Mouse (Mus musculus) MEL (cell line): ENCODE data around the gene Lrpprc. TPM values are rescaled to one million over a fixed set of nuclear protein-coding genes. Genes with fewer than 3 reads are reported as not detected.

Experiments used
- DNase-seq: peaks from one replicate; pipeline ENCODE4 v3.0.0; 2011; ENCODE audit warnings: low read depth, low spot score
- H3K27ac ChIP-seq: 2 replicates; pipeline ENCODE4 v1.5.1; 2012; ENCODE audit warnings: low read depth, mild to moderate bottlenecking, control low read depth, low read length, moderate library complexity; ENCODE audit not compliant: control insufficient read depth
- H3K27me3 ChIP-seq, 2 experiments: fragments of 150-350 bp in 1 of 2; sonication (generic) in 1 of 2; 2 replicates each; pipeline ENCODE4 v1.6.1; 2012; ENCODE audit warnings: low read length in 2 of 2, mild to moderate bottlenecking in 2 of 2, improper control_type of control experiment in 1 of 2, moderate library complexity in 1 of 2; ENCODE audit not compliant: insufficient read depth in 2 of 2, control insufficient read depth in 1 of 2
- H3K36me3 ChIP-seq, 2 experiments: 2 replicates each; pipeline ENCODE4 v1.6.1; 2012 to 2014; ENCODE audit warnings: low read length in 2 of 2, improper control_type of control experiment in 1 of 2, inconsistent platforms in 1 of 2, mild to moderate bottlenecking in 1 of 2; ENCODE audit not compliant: insufficient read depth in 2 of 2, control insufficient read depth in 1 of 2
- H3K4me1 ChIP-seq, 2 experiments: fragments of 150-350 bp in 1 of 2; sonication (generic) in 1 of 2; 2 replicates each; pipeline ENCODE4 v1.6.1; 2012; ENCODE audit warnings: low read length in 2 of 2, improper control_type of control experiment in 1 of 2, mild to moderate bottlenecking in 1 of 2; ENCODE audit not compliant: insufficient read depth in 2 of 2, control insufficient read depth in 1 of 2
- H3K4me3 ChIP-seq, 2 experiments: fragments of 150-350 bp in 1 of 2; sonication (generic) in 1 of 2; 2 replicates each; pipeline ENCODE4 v1.5.1; 2012; ENCODE audit warnings: low read depth in 2 of 2, low read length in 2 of 2, mild to moderate bottlenecking in 2 of 2, moderate library complexity in 2 of 2, control low read depth in 1 of 2, improper control_type of control experiment in 1 of 2; ENCODE audit not compliant: control insufficient read depth in 1 of 2, insufficient read depth in 1 of 2
- H3K79me2 ChIP-seq: 2 replicates; pipeline ENCODE4 v1.6.1; 2012; ENCODE audit warnings: mild to moderate bottlenecking, low read length, moderate library complexity; ENCODE audit not compliant: control insufficient read depth, poor library complexity, insufficient read depth
- H3K9ac ChIP-seq: 2 replicates; pipeline ENCODE4 v1.6.1; 2012; ENCODE audit warnings: low read depth, mild to moderate bottlenecking, control low read depth, low read length, moderate library complexity; ENCODE audit not compliant: control insufficient read depth, poor library complexity, severe bottlenecking
- H3K9me3 ChIP-seq: fragments of 150-350 bp; sonication (generic); replicated peaks from 2 replicates; pipeline ENCODE4 v1.6.1; 2012; ENCODE audit warnings: mild to moderate bottlenecking, low read length, improper control_type of control experiment, moderate library complexity; ENCODE audit not compliant: insufficient read depth
- CHD1 ChIP-seq: IDR thresholded peaks from 2 replicates; pipeline ENCODE4 v1.6.1; 2012; ENCODE audit warnings: low read depth, mild to moderate bottlenecking, inconsistent platforms, low read length, improper control_type of control experiment
- CHD2 ChIP-seq: IDR thresholded peaks from 2 replicates; pipeline ENCODE4 v1.6.1; 2011; ENCODE audit warnings: low read length, improper control_type of control experiment
- ELF1 ChIP-seq: IDR thresholded peaks from 2 replicates; pipeline ENCODE4 v1.6.1; 2014; ENCODE audit warnings: low read depth, mild to moderate bottlenecking, inconsistent platforms, low read length, improper control_type of control experiment, moderate library complexity
- EP300 ChIP-seq, 2 experiments: IDR thresholded peaks; 2 replicates each; pipeline ENCODE4 v1.6.1; 2011; ENCODE audit warnings: improper control_type of control experiment in 2 of 2, low read length in 2 of 2, low read depth in 1 of 2, mild to moderate bottlenecking in 1 of 2
- ETS1 ChIP-seq: IDR thresholded peaks from 2 replicates; pipeline ENCODE4 v1.6.1; 2012; ENCODE audit warnings: low read depth, mild to moderate bottlenecking, inconsistent platforms, low read length, improper control_type of control experiment, moderate library complexity
- GABPA ChIP-seq: IDR thresholded peaks from 2 replicates; pipeline ENCODE4 v1.6.1; 2012; ENCODE audit warnings: low read depth, mild to moderate bottlenecking, inconsistent platforms, low read length, improper control_type of control experiment, moderate library complexity
- HCFC1 ChIP-seq: IDR thresholded peaks from 2 replicates; pipeline ENCODE4 v1.6.1; 2012; ENCODE audit warnings: low read depth, mild to moderate bottlenecking, inconsistent platforms, low read length, improper control_type of control experiment, moderate library complexity
- JUND ChIP-seq: IDR thresholded peaks from 2 replicates; pipeline ENCODE4 v1.6.1; 2011; ENCODE audit warnings: low read depth, mild to moderate bottlenecking, improper control_type of control experiment, low read length
- KAT2A ChIP-seq: conservative IDR thresholded peaks from 2 replicates; pipeline ENCODE4 v1.6.1; 2012; ENCODE audit warnings: low read depth, low read length, improper control_type of control experiment, inconsistent platforms
- MAFK ChIP-seq: IDR thresholded peaks from 2 replicates; pipeline ENCODE4 v1.6.1; 2011; ENCODE audit warnings: low read depth, mild to moderate bottlenecking, low read length, improper control_type of control experiment, borderline replicate concordance
- MAX ChIP-seq: IDR thresholded peaks from 2 replicates; pipeline ENCODE4 v1.6.1; 2011; ENCODE audit warnings: low read length, improper control_type of control experiment
- NRF1 ChIP-seq: IDR thresholded peaks from 2 replicates; pipeline ENCODE4 v1.6.1; 2014; ENCODE audit warnings: low read depth, mild to moderate bottlenecking, inconsistent platforms, low read length, improper control_type of control experiment, moderate library complexity; ENCODE audit not compliant: poor library complexity, insufficient read depth, severe bottlenecking
- POLR2A ChIP-seq, 2 experiments: IDR thresholded peaks; 2 replicates each; pipeline ENCODE4 v1.6.1; 2011 to 2012; ENCODE audit warnings: low read length in 2 of 2, mild to moderate bottlenecking in 2 of 2, control low read depth in 1 of 2, improper control_type of control experiment in 1 of 2, low read depth in 1 of 2, moderate library complexity in 1 of 2; ENCODE audit not compliant: control insufficient read depth in 1 of 2, insufficient read depth in 1 of 2, poor library complexity in 1 of 2
- POLR2AphosphoS5 ChIP-seq: IDR thresholded peaks from 2 replicates; pipeline ENCODE4 v1.6.1; 2012; ENCODE audit warnings: low read depth, borderline replicate concordance, mild to moderate bottlenecking, inconsistent platforms, low read length, moderate library complexity, mixed read lengths
- SIN3A ChIP-seq: IDR thresholded peaks from 2 replicates; pipeline ENCODE4 v1.6.1; 2012; ENCODE audit warnings: low read length, improper control_type of control experiment, inconsistent platforms
- SMC3 ChIP-seq: IDR thresholded peaks from 2 replicates; pipeline ENCODE4 v1.6.1; 2011; ENCODE audit warnings: low read depth, low read length, improper control_type of control experiment
- TAL1 ChIP-seq: IDR thresholded peaks from 2 replicates; pipeline ENCODE4 v1.6.1; 2012; ENCODE audit warnings: mild to moderate bottlenecking, inconsistent platforms, low read length, moderate library complexity, mixed read lengths
- TBP ChIP-seq: IDR thresholded peaks from 2 replicates; pipeline ENCODE4 v1.8.0; 2011; ENCODE audit warnings: low read depth, low read length, improper control_type of control experiment
- TCF12 ChIP-seq: IDR thresholded peaks from 2 replicates; pipeline ENCODE4 v1.6.1; 2014; ENCODE audit warnings: low read depth, mild to moderate bottlenecking, inconsistent platforms, low read length, improper control_type of control experiment, moderate library complexity
- UBTF ChIP-seq: IDR thresholded peaks from 2 replicates; pipeline ENCODE4 v1.6.1; 2012; ENCODE audit warnings: low read depth, mild to moderate bottlenecking, inconsistent platforms, low read length, improper control_type of control experiment, moderate library complexity, borderline replicate concordance; ENCODE audit not compliant: insufficient read depth
- USF1 ChIP-seq: IDR thresholded peaks from 2 replicates; pipeline ENCODE4 v1.6.1; 2014; ENCODE audit warnings: low read depth, mild to moderate bottlenecking, inconsistent platforms, low read length, improper control_type of control experiment, moderate library complexity
- USF2 ChIP-seq, 2 experiments: IDR thresholded peaks; 2 replicates each; pipeline ENCODE4 v1.6.1; 2011 to 2012; ENCODE audit warnings: improper control_type of control experiment in 2 of 2, low read length in 2 of 2, borderline replicate concordance in 1 of 2, inconsistent platforms in 1 of 2, low read depth in 1 of 2, mild to moderate bottlenecking in 1 of 2; ENCODE audit not compliant: insufficient read depth in 1 of 2
- ZC3H11A ChIP-seq: IDR thresholded peaks from 2 replicates; pipeline ENCODE4 v1.6.1; 2012; ENCODE audit warnings: low read depth, mild to moderate bottlenecking, inconsistent platforms, low read length, improper control_type of control experiment
- ZKSCAN1 ChIP-seq: IDR thresholded peaks from 2 replicates; pipeline ENCODE4 v1.6.1; 2012; ENCODE audit warnings: low read depth, mild to moderate bottlenecking, inconsistent platforms, low read length, improper control_type of control experiment, moderate library complexity
- ZMIZ1 ChIP-seq: IDR thresholded peaks from 2 replicates; pipeline ENCODE4 v1.6.1; 2012; ENCODE audit warnings: low read depth, mild to moderate bottlenecking, inconsistent platforms, low read length, improper control_type of control experiment, moderate library complexity
- ZNF384 ChIP-seq: IDR thresholded peaks from 2 replicates; pipeline ENCODE4 v1.6.1; 2012; ENCODE audit warnings: low read depth, mild to moderate bottlenecking, inconsistent platforms, low read length, improper control_type of control experiment
- polyA plus RNA-seq, 2 experiments: library from polyadenylated mRNA; stranded (reverse) in 1 of 2; unstranded in 1 of 2; fragments of >175 nt in 1 of 2; fragments of >200 nt in 1 of 2; gene quantifications; 2 replicates each; pipeline versions ENCODE4 v1.2.1 to v1.2.4; 2012; ENCODE audit warnings: low replicate concordance in 2 of 2, low read depth in 1 of 2; ENCODE audit not compliant: insufficient read length in 2 of 2, insufficient read depth in 1 of 2, missing spikeins in 1 of 2
- total RNA-seq: library from RNA; depleted of rRNA; stranded (reverse); fragments of 300-350 nt; gene quantifications from 2 replicates; pipeline ENCODE4 v1.2.3, GENCODE M21; 2012

Lrpprc gene
- total and polyA plus RNA-seq, 3 experiments: 82.6 to 204 (median 99.1) TPM

GRCm38 (mm10) chr17:84681670-84682069 is 108.9 kb downstream of the Lrpprc start:
- Histone ChIP-seq H3K36me3 (no peaks in the 10 kb centered on the region), H3K9me3 (no peaks in the 10 kb centered on the region), H3K27me3 (peaks cover 0 to 4% of the 10 kb centered on the region in 2 experiments; a peak in 2 of 4 replicates), H3K79me2 (no peaks in the 10 kb centered on the region), H3K4me1 (no peaks in the 10 kb centered on the region), H3K27ac (no peak overlapping the region), H3K4me3 (no peak overlapping the region), H3K9ac (no peak overlapping the region)
- TF ChIP-seq POLR2A (IDR thresholded peaks at IDR 0.05; ENCODE audit: control insufficient read depth in 1 of 2, insufficient read depth in 1 of 2, low read depth in 1 of 2, low read length in 2 of 2, poor library complexity in 1 of 2) (no peak), SIN3A (no peak), ETS1 (no peak), SMC3 (no peak), ZNF384 (no peak), ELF1 (no peak), CHD2 (no peak), MAFK (no peak), ZKSCAN1 (no peak), KAT2A (no peak), MAX (no peak), USF1 (no peak), TAL1 (no peak), UBTF (no peak), NRF1 (no peak), POLR2AphosphoS5 (no peak)
- no peak for DNase-seq

GRCm38 (mm10) chr17:84677595-84677994 is 113.0 kb downstream of the Lrpprc start:
- H3K27me3 ChIP-seq: no peaks in the 10 kb centered on the region; a peak in 1 of 4 replicates

GRCm38 (mm10) chr17:84675951-84676366 is 114.6 kb downstream of the Lrpprc start, which contains the start of gene Abcg8:
Gene Abcg8 (plus strand): TSS chr17:84676302.
- no peak within 1 kb of the TSS for H3K9ac ChIP-seq
- H3K27ac ChIP-seq: no peak within 1 kb of the TSS
- H3K79me2 ChIP-seq: no peaks in the 10 kb centered on the region
- H3K27me3 ChIP-seq: no peaks in the 10 kb centered on the region; a peak in 1 of 4 replicates
- H3K4me1 ChIP-seq: no peaks in the 10 kb centered on the region
- no peak within 1 kb of the TSS for H3K4me3 ChIP-seq
- H3K9me3 ChIP-seq: no peaks in the 10 kb centered on the region
- H3K36me3 ChIP-seq: no peaks in the 10 kb centered on the region
- no peak for DNase-seq
- TF ChIP-seq SMC3: no peak
- no peak for TF ChIP-seq USF1
- TF ChIP-seq ZNF384: no peak
- no peak for TF ChIP-seq TCF12
- TF ChIP-seq JUND: no peak
- TF ChIP-seq ZMIZ1: no peak
- no peak for TF ChIP-seq POLR2AphosphoS5
- TF ChIP-seq ETS1: no peak
- no peak for TF ChIP-seq ZC3H11A
- no peak for TF ChIP-seq SIN3A
- no peak for TF ChIP-seq MAFK
- TF ChIP-seq TBP: no peak
- TF ChIP-seq CHD1: no peak
- TF ChIP-seq HCFC1: no peak
- no peak for TF ChIP-seq EP300 (IDR thresholded peaks at IDR 0.05; ENCODE audit: low read depth in 1 of 2, low read length in 2 of 2)
- no peak for TF ChIP-seq NRF1
- TF ChIP-seq USF2 (IDR thresholded peaks at IDR 0.05; ENCODE audit: borderline replicate concordance in 1 of 2, insufficient read depth in 1 of 2, low read depth in 1 of 2, low read length in 2 of 2): no peak

More at GRCm38 (mm10) chr17:84677595-84677994, 113.0 kb downstream of the Lrpprc start:
- H3K4me3 ChIP-seq: no peak overlapping the region
- no peaks in the 10 kb centered on the region for H3K9me3 ChIP-seq
- no peak overlapping the region for H3K27ac ChIP-seq
- no peaks in the 10 kb centered on the region for H3K79me2 ChIP-seq
- TF ChIP-seq GABPA (no peak), CHD1 (no peak)
- DNase-seq: no peak
- H3K4me1 ChIP-seq: no peaks in the 10 kb centered on the region
- H3K9ac ChIP-seq: no peak overlapping the region
- H3K36me3 ChIP-seq: no peaks in the 10 kb centered on the region
